Comparison of ENCODE assay signal across 21 mouse cellular contexts in the genomic region with DNA sequence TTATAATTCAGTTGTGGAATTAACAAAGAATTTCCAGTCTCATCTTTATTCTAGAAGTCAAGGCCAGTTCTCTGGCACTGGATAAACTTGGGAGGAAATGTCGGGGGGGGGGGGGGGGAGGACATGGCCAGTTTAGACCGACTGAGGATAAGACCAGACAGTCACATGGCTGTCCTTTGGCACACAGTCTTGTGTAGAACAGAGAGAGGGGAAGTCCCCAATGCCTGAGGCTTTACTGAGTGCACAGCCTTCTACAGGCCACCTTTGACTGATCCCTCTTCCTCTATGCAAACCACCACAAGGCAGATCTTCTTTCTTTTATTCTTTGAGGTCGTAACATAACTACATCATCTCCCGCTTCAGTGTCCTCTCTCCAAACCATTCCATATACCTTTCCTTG. TPM values are rescaled to one million over a fixed set of nuclear protein-coding genes. Genes with fewer than 3 reads are reported as not detected.
DNase-seq lines count a peak whose midpoint lies in the region; ATAC-seq and TF ChIP-seq lines count a peak whose summit lies in the region.
"Had no signal": no experiment of that assay in that cellular context is flagged by ENCODE, and none has a peak within 500 bp of the region (broad histone marks: within the 10 kb centered on the region; RNA-seq: fewer than 3 reads in every experiment).

No protein-coding gene starts in this region.

- no peak for ATAC-seq in forebrain, postnatal 0 days
- ATAC-seq: CD4-positive, CD25-positive, alpha-beta regulatory T cell, adult 4 months; forebrain, embryonic 15.5 days; inflammation-experienced regulatory T-cells, adult 6 months had no signal

- H3K9me3 ChIP-seq in forebrain, postnatal 0 days (ENCODE audit: low read length) = no peaks in the 10 kb centered on the region
- H3K9me3 ChIP-seq: forebrain, embryonic 15.5 days; heart, embryonic 15.5 days; hindbrain, embryonic 12.5 days; limb, embryonic 15.5 days; midbrain, embryonic 12.5 days had no signal

- WGBS in forebrain, postnatal 0 days = 87% methylated on average over 4 of the region's 4 CpGs

- H3K4me3 ChIP-seq in forebrain, postnatal 0 days (ENCODE audit: low read depth, low read length) = no peak overlapping the region
- H3K4me3 ChIP-seq: forebrain, embryonic 15.5 days; heart, embryonic 15.5 days; hindbrain, embryonic 12.5 days; limb, embryonic 15.5 days; midbrain, embryonic 12.5 days had no signal

- no peak overlapping the region for H3K27ac ChIP-seq in forebrain, postnatal 0 days (ENCODE audit: low read depth, low read length)
- H3K27ac ChIP-seq: forebrain, embryonic 15.5 days; heart, embryonic 15.5 days; hindbrain, embryonic 12.5 days; limb, embryonic 15.5 days; midbrain, embryonic 12.5 days had no signal

- H3K9ac ChIP-seq in forebrain, postnatal 0 days = no peak overlapping the region
- H3K9ac ChIP-seq: forebrain, embryonic 15.5 days; heart, embryonic 15.5 days; hindbrain, embryonic 12.5 days; limb, embryonic 15.5 days; midbrain, embryonic 12.5 days had no signal

- peak; percentile 34 to 57 for DNase-seq in adrenal gland, adult (ENCODE audit: inconsistent age in 2 of 2, low spot score in 1 of 2)
- DNase-seq in adrenal gland, adult 18-20 months (ENCODE audit: low spot score in 2 of 2) = no peak
- DNase-seq in kidney, adult 11 months = peak; percentile 65
- no peak for DNase-seq in kidney, adult 18-20 months
- peak; percentile 51 for DNase-seq in ovary, adult 18-20 months (ENCODE audit: low spot score)
- no peak for DNase-seq in ovary, postnatal 10 days (ENCODE audit: low spot score)
- peak; percentile 71 to 79 for DNase-seq in kidney, postnatal 36 days
- no peak for DNase-seq in forebrain, postnatal 0 days
- DNase-seq: cerebellum, adult 11 months; cerebellum, postnatal 25 days; layer of hippocampus, postnatal 36 days; lung, adult 18-20 months; thymus, adult 18-20 months had no signal

- H3K4me2 ChIP-seq in forebrain, postnatal 0 days (ENCODE audit: low read depth) = no peak overlapping the region
- H3K4me2 ChIP-seq: forebrain, embryonic 15.5 days; heart, embryonic 15.5 days; hindbrain, embryonic 12.5 days; limb, embryonic 15.5 days; midbrain, embryonic 12.5 days had no signal

- H3K27me3 ChIP-seq in forebrain, postnatal 0 days (ENCODE audit: insufficient read depth, low read length) = no peaks in the 10 kb centered on the region
- H3K27me3 ChIP-seq: forebrain, embryonic 15.5 days; heart, embryonic 15.5 days; hindbrain, embryonic 12.5 days; limb, embryonic 15.5 days; midbrain, embryonic 12.5 days had no signal

- TF ChIP-seq CTCF in forebrain, postnatal 0 days (IDR thresholded peaks at IDR 0.05; ENCODE audit: low read depth) = no peak

- H3K4me1 ChIP-seq in forebrain, postnatal 0 days (ENCODE audit: insufficient read depth) = peaks cover 1% of the 10 kb centered on the region; the same call in 1 of the 2 replicates
- H3K4me1 ChIP-seq: limb, embryonic 15.5 days; midbrain, embryonic 12.5 days had no signal

- no peaks in the 10 kb centered on the region for H3K36me3 ChIP-seq in forebrain, postnatal 0 days (ENCODE audit: insufficient read depth)
- H3K36me3 ChIP-seq: forebrain, embryonic 15.5 days; heart, embryonic 15.5 days; hindbrain, embryonic 12.5 days; limb, embryonic 15.5 days; midbrain, embryonic 12.5 days had no signal

RNA-seq across cellular contexts. Expression of a gene that starts 49.6 kb away (rescaled TPM):
- 1 to 10 TPM; 1.5 to 2.3 TPM for total RNA-seq in adrenal gland, adult 18-20 months (2021)
- 0.57 and 0.69 TPM in 2 replicates for total RNA-seq in forebrain, postnatal 0 days (2014; rRNA removed)
- 0.16 and 0.27 TPM in 2 replicates for polyA plus RNA-seq in forebrain, postnatal 0 days (2015; fragmentation: Nextera tagmentation; extraction: Ambion mirVana)
- total RNA-seq: neutrophil, adult 5-6 weeks had no signal
- polyA plus RNA-seq: CD4-positive, CD25-positive, alpha-beta regulatory T cell, adult 4 months had no signal

RNA-seq across cellular contexts. Expression of a gene that starts 49.7 kb away (rescaled TPM):
- total RNA-seq in adrenal gland, adult 18-20 months (2021) = 1 to 10 TPM; 4.2 to 5.0 TPM
- 0.29 and 0.38 TPM in 2 replicates for total RNA-seq in forebrain, postnatal 0 days (2014; rRNA removed)
- 0.14 and 0.22 TPM in 2 replicates for polyA plus RNA-seq in forebrain, postnatal 0 days (2015; fragmentation: Nextera tagmentation; extraction: Ambion mirVana)
- total RNA-seq: neutrophil, adult 5-6 weeks had no signal

Comparison
In these comparisons a context has a peak if more than half of its experiments do, and no peak if none do; other contexts are left out.
1. DNase-seq: peak in adrenal gland, adult (2 of 2), kidney, adult 11 months (single experiment), ovary, adult 18-20 months (single experiment) and kidney, postnatal 36 days (2 of 2); none in adrenal gland, adult 18-20 months (0 of 2), kidney, adult 18-20 months (single experiment), ovary, postnatal 10 days (single experiment) and forebrain, postnatal 0 days (single experiment).